Mouse (Mus musculus) thymus, adult 2 months (tissue): ENCODE results near the gene Ugt1a6a.

ENCODE experiments used
- CTCF ChIP-seq: fragments of 200-500 bp; IDR thresholded peaks from 2 replicates; pipeline ENCODE4 v1.5.1; 2012; ENCODE audit warnings: mild to moderate bottlenecking, control low read depth, low read length, moderate library complexity, borderline replicate concordance; ENCODE audit not compliant: control insufficient read depth, poor library complexity, insufficient read depth; ENCODE audit errors: extremely low read depth
- POLR2A ChIP-seq: fragments of 200-500 bp; IDR thresholded peaks from 2 replicates; pipeline ENCODE4 v1.6.1; 2012; ENCODE audit warnings: mild to moderate bottlenecking, low read length, control low read depth, moderate library complexity; ENCODE audit not compliant: control insufficient read depth, poor library complexity, insufficient read depth; ENCODE audit errors: extremely low read depth

DNA sequence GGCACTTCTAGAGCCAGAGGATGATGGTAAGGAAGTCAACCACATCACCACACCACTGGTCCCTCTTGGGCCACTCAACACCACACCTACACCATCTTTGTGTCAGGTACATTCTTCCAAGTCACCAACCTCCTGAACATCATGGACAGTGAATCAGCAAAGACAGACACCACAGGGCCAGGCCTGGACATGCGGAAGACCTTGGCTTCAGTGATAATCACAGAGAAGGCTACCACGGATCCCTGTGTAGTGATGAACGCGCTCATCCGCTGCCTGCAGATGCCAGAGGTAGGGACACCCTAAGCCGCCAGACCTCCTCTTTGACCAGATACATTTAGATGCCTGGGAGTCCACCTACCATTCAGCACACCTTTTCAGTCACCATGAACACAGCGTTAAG lies 93.5 kb downstream of the Ugt1a6a start:
- TF ChIP-seq POLR2A: no peak
- no peak for TF ChIP-seq CTCF
